Mouse (Mus musculus) adipocyte (in vitro differentiated cells): Measurements from ENCODE around the gene Man2b1.
"Not testable (repeated sequence)": the region's sequence is repeated elsewhere in the genome, so short reads cannot be mapped to it uniquely, and the experiment has no call there.

Source experiments
- DNase-seq: peaks from one replicate; pipeline ENCODE4 v3.0.0-alpha.2; 2016; ENCODE audit warnings: low spot score

Man2b1 gene

GRCm38 (mm10) chr8:85074167-85074566, 8.9 kb upstream of the Man2b1 start:
- no peak for DNase-seq

- DNase-seq: no peak
Observed at GRCm38 (mm10) chr8:85074617-85075016, 8.5 kb upstream of the Man2b1 start.

GRCm38 (mm10) chr8:85076001-85076400, 7.1 kb upstream of the Man2b1 start:
- peak; percentile 54 for DNase-seq

GRCm38 (mm10) chr8:85076993-85077392, 6.1 kb upstream of the Man2b1 start:
- peak; percentile 92 for DNase-seq

- DNase-seq: no peak
Observed at GRCm38 (mm10) chr8:85080214-85080531, 2.9 kb upstream of the Man2b1 start.

- DNase-seq: peak; percentile 85
Observed at GRCm38 (mm10) chr8:85080532-85081215, 2.4 kb upstream of the Man2b1 start, which contains the start of gene Wdr83os. Gene Wdr83os, plus strand, starts transcription at chr8:85080740.

- no peak for DNase-seq
Observed at GRCm38 (mm10) chr8:85081216-85081555, 1.9 kb upstream of the Man2b1 start, which contains the start of gene Wdr83. Gene Wdr83, minus strand, starts transcription at chr8:85081306.

GRCm38 (mm10) chr8:85082169-85082568, 901 bp upstream of the Man2b1 start:
- DNase-seq: not testable (repeated sequence)

GRCm38 (mm10) chr8:85084633-85085032, 1.6 kb downstream of the Man2b1 start:
- no peak for DNase-seq

- DNase-seq: no peak
Observed at GRCm38 (mm10) chr8:85086238-85086637, 3.2 kb downstream of the Man2b1 start.

GRCm38 (mm10) chr8:85088771-85089170, 5.7 kb downstream of the Man2b1 start:
- DNase-seq: peak; percentile 48

GRCm38 (mm10) chr8:85090856-85091255, 7.8 kb downstream of the Man2b1 start:
- no peak for DNase-seq

- no peak for DNase-seq
Observed at GRCm38 (mm10) chr8:85091526-85092090, 8.5 kb downstream of the Man2b1 start.

GRCm38 (mm10) chr8:85095051-85095450, 12.0 kb downstream of the Man2b1 start:
- DNase-seq: no peak

- no peak for DNase-seq
Observed at GRCm38 (mm10) chr8:85095566-85095965, 12.5 kb downstream of the Man2b1 start.

- DNase-seq: no peak
Observed at GRCm38 (mm10) chr8:85096196-85096595, 13.1 kb downstream of the Man2b1 start.

- DNase-seq: no peak
Observed at GRCm38 (mm10) chr8:85096850-85097249, 13.8 kb downstream of the Man2b1 start.

- no peak for DNase-seq
Observed at GRCm38 (mm10) chr8:85100076-85100665, 17.1 kb downstream of the Man2b1 start.

GRCm38 (mm10) chr8:85113241-85113640, 30.2 kb downstream of the Man2b1 start:
- no peak for DNase-seq

- no peak for DNase-seq
Observed at GRCm38 (mm10) chr8:85115501-85115900, 32.4 kb downstream of the Man2b1 start.

GRCm38 (mm10) chr8:85116984-85117383, 33.9 kb downstream of the Man2b1 start:
- no peak for DNase-seq

GRCm38 (mm10) chr8:85119052-85119981, 36.2 kb downstream of the Man2b1 start:
- DNase-seq: peak; percentile 86
